Mouse (Mus musculus) ES-Bruce4 (cell line): ENCODE results near the gene Rps9.

ENCODE experiments used
- CTCF ChIP-seq: IDR thresholded peaks from one replicate; pipeline ENCODE4 v1.8.1; 2011; ENCODE audit warnings: low read depth, low read length
- POLR2A ChIP-seq: IDR thresholded peaks from one replicate; pipeline ENCODE4 v1.8.1; 2011; ENCODE audit warnings: low read length; ENCODE audit not compliant: insufficient read depth

DNA sequence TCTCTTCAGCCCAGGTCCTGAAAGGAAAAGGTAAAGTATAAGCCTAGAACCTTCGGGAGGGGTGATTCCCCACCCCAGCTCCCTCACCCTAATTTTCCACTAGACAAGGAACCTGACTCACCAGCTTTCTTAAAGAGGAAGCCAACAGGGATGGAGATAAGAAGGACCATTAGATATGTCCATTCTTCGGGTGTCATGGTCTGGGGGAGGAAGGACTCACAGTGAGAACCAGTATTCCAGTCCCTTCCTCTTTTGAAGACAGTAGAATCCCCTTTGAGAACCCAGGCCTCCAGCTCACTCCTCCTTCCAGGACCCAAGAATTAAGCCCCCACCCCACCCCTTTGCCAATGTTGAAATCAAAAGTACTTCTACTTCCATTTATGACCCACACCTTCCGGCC, 11.9 kb upstream of the Rps9 start:
- TF ChIP-seq CTCF (no peak), POLR2A (no peak)
